Comparison of ENCODE assay signal across 16 mouse cellular contexts in the genomic region with DNA sequence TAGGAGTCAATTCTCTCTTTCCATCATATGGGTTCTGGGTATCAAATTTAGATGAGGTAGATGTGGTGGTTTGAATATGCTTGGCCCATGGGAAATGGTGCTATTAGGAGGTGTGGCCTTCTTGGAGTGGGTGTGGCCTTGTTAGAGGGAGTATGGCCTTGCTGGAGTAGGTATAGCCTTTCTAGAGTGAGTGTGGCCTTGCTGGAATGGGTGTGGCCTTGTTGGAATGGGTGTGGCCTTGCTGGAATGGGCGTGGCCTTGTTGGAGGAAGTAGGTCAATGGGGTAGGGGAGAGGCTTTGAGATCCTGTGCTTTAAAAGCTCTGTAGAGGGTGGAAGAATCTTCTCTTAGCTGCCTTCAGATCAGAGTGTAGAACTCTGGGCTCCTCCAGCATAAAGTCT.
"Had no signal": no experiment of that assay in that cellular context is flagged by ENCODE, and none has a peak within 500 bp of the region (broad histone marks: within the 10 kb centered on the region; RNA-seq: fewer than 3 reads in every experiment).

No protein-coding gene starts in this region.

- DNase-seq: gastrocnemius, postnatal 14 days; gastrocnemius, postnatal 36 days; heart, adult 18-20 months; heart, postnatal 14 days; heart, postnatal 36 days; kidney, adult 18-20 months; kidney, adult 8-10 months; kidney, postnatal 10 days; kidney, postnatal 25 days; kidney, postnatal 4 days; liver; liver, embryonic 13.5 days had no signal

- ATAC-seq: hindbrain, embryonic 16.5 days; inflammation-experienced regulatory T-cells, adult 6 months; intestine, embryonic 15.5 days; intestine, postnatal 0 days had no signal
